Mouse (Mus musculus): ENCODE data around the gene Zdhhc14. TPM values are rescaled to one million over a fixed set of nuclear protein-coding genes. Genes with fewer than 3 reads are reported as not detected.
A peak's percentile ranks its signal among the peaks of the same experiment; 100 is the strongest.

Zdhhc14 gene
- polyA plus RNA-seq, 1 experiment from 2014 or later: 12.8 TPM

DNA sequence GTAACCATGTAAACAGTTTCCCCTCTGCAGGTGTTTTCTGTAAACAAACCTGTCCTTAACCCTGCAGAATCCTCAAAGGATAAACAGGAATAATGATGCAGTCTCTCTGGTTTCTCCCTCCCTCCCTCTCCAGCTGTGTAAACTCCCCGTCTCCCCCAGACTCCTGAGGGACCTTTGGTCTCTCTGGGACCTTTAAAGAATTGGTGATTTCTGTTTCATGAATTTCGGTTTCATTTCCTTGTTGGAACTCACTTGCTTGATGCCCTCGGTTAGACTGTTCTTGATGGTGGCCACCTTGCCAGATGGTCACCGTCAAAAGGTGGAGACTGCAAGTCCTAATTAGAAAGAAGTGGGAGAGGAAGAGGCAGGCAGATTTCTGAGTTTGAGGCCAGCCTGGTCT, 8.9 kb upstream of the Zdhhc14 start:
- WGBS: 76% methylated on average over 4 of the region's 4 CpGs
- Histone ChIP-seq H3K4me1 (ENCODE audit: control insufficient read depth, insufficient read depth, low read length) (no peaks in the 10 kb centered on the region), H3K36me3 (ENCODE audit: control insufficient read depth, insufficient read depth, low read length) (no peaks in the 10 kb centered on the region), H3K4me2 (ENCODE audit: low read depth, low read length) (no peak overlapping the region), H3K27ac (ENCODE audit: low read depth, low read length) (no peak overlapping the region), H3K27me3 (ENCODE audit: control insufficient read depth, insufficient read depth, low read length) (no peaks in the 10 kb centered on the region), H3K9me3 (ENCODE audit: control insufficient read depth, low read length) (no peaks in the 10 kb centered on the region), H3K4me3 (ENCODE audit: low read depth, low read length) (no peak overlapping the region), H3K9ac (replicated peaks; ENCODE audit: low read depth, low read length) (no peak overlapping the region)
- ATAC-seq (ENCODE audit: low read depth): no peak

GRCm38 (mm10) chr17:5484663-5485062, 7.7 kb upstream of the Zdhhc14 start:
- WGBS: 88% methylated on average over 1 of the region's 1 CpGs
- Histone ChIP-seq H3K4me2 (ENCODE audit: low read depth, low read length) (no peak overlapping the region), H3K9ac (replicated peaks; ENCODE audit: low read depth, low read length) (no peak overlapping the region), H3K27ac (ENCODE audit: low read depth, low read length) (no peak overlapping the region), H3K36me3 (ENCODE audit: control insufficient read depth, insufficient read depth, low read length) (no peaks in the 10 kb centered on the region), H3K9me3 (ENCODE audit: control insufficient read depth, low read length) (no peaks in the 10 kb centered on the region), H3K27me3 (ENCODE audit: control insufficient read depth, insufficient read depth, low read length) (no peaks in the 10 kb centered on the region), H3K4me1 (ENCODE audit: control insufficient read depth, insufficient read depth, low read length) (no peaks in the 10 kb centered on the region), H3K4me3 (ENCODE audit: low read depth, low read length) (no peak overlapping the region)
- no peak for ATAC-seq (ENCODE audit: low read depth)

- no peaks in the 10 kb centered on the region for H3K27me3 ChIP-seq (ENCODE audit: control insufficient read depth, insufficient read depth, low read length)
- no peak overlapping the region for H3K27ac ChIP-seq (ENCODE audit: low read depth, low read length)
- H3K9ac ChIP-seq (replicated peaks; ENCODE audit: low read depth, low read length): no peak overlapping the region
- no peak overlapping the region for H3K4me2 ChIP-seq (ENCODE audit: low read depth, low read length)
- 57% methylated on average over 9 of the region's 9 CpGs for WGBS
- no peaks in the 10 kb centered on the region for H3K36me3 ChIP-seq (ENCODE audit: control insufficient read depth, insufficient read depth, low read length)
- H3K4me3 ChIP-seq (ENCODE audit: low read depth, low read length): no peak overlapping the region
- H3K4me1 ChIP-seq (ENCODE audit: control insufficient read depth, insufficient read depth, low read length): 0 out of 2 replicates have a peak, but pooled peaks cover 4% of the 10 kb centered on the region
- no peak for ATAC-seq (ENCODE audit: low read depth)
- H3K9me3 ChIP-seq (ENCODE audit: control insufficient read depth, low read length): no peaks in the 10 kb centered on the region
These were observed 4.2 kb upstream of the Zdhhc14 start for GRCm38 (mm10) chr17:5488156-5488555.

DNA sequence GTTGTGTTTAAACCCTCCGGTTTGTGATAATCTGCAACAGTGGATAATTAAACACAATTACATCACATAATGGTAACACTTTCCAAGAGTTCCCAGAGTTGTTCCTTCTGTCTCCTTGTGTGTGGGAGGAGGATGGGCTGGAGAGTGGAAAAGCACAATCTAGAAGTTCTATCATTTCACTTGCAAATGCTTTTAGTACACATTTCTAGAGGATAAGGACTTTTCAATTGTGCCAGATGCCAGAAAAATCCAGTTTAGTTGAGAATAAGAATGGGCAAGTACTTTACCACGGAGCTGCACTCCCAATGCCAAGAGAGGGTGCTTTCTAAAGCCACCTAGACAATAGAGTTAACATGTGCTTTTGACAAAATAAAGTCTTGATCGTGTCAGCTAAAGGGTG, 2.0 kb upstream of the Zdhhc14 start:
- H3K27ac ChIP-seq (ENCODE audit: low read depth, low read length): peak overlapping the region; percentile 94
- no peak overlapping the region for H3K4me3 ChIP-seq (ENCODE audit: low read depth, low read length)
- 70% methylated on average over 3 of the region's 3 CpGs for WGBS
- H3K4me1 ChIP-seq (ENCODE audit: control insufficient read depth, insufficient read depth, low read length): peaks cover 23% of the 10 kb centered on the region; the same call in 1 of the 2 replicates
- no peak for ATAC-seq (ENCODE audit: low read depth)
- no peak overlapping the region for H3K9ac ChIP-seq (replicated peaks; ENCODE audit: low read depth, low read length)
- H3K4me2 ChIP-seq (ENCODE audit: low read depth, low read length): no peak overlapping the region
- H3K9me3 ChIP-seq (ENCODE audit: control insufficient read depth, low read length): no peaks in the 10 kb centered on the region
- no peaks in the 10 kb centered on the region for H3K36me3 ChIP-seq (ENCODE audit: control insufficient read depth, insufficient read depth, low read length)
- no peaks in the 10 kb centered on the region for H3K27me3 ChIP-seq (ENCODE audit: control insufficient read depth, insufficient read depth, low read length)

DNA sequence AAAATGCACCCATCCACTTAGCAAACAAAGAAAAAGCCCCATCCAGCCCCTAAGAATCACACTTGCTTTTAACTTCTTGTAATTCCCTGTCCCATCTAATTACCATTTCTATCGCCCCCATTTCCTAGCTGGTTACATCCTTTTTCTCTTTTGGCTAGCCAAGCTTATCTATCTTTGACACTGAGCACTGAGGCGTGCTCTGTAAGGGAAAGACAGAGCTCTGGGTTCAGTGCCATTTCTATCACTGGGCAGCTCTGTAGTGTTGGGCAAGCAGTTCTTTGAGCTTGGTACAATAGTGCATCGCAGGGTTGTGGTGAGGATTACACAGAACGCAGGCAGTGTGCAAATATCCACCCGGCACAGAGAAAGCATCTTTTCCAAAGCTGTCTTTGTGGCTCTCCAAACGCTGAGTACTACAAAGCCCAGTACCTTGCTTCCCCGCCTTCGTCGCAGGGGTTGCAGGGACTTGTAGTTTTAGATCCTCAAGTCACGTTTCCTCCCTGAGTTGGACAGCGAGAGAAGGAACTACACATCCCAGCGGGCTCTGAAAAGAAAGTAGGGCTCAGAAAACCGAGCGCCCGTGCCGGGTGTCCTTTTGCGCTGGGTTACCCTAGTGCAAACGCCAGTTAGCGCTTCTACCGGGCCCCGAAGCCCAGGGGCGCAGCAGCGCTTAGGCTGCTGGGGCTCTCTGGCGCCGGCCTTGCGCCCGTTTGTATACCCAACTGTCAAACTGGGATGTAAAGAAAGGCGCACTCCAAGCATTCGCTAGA, 1.1 kb upstream of the Zdhhc14 start:
- Histone ChIP-seq H3K9ac (replicated peaks; ENCODE audit: low read depth, low read length) (peak overlapping the region; percentile 75), H3K27ac (ENCODE audit: low read depth, low read length) (peak overlapping the region; percentile 94), H3K36me3 (ENCODE audit: control insufficient read depth, insufficient read depth, low read length) (no peaks in the 10 kb centered on the region), H3K4me3 (ENCODE audit: low read depth, low read length) (peak overlapping the region; percentile 67), H3K4me2 (ENCODE audit: low read depth, low read length) (peak overlapping the region; percentile 97), H3K9me3 (ENCODE audit: control insufficient read depth, low read length) (no peaks in the 10 kb centered on the region), H3K27me3 (ENCODE audit: control insufficient read depth, insufficient read depth, low read length) (no peaks in the 10 kb centered on the region), H3K4me1 (ENCODE audit: control insufficient read depth, insufficient read depth, low read length) (peaks cover 25% of the 10 kb centered on the region; the same call in 1 of the 2 replicates)
- WGBS: under 1% methylated on average over 29 of the region's 29 CpGs
- peak; percentile 85 for ATAC-seq (ENCODE audit: low read depth)

- peak overlapping the region; percentile 97 for H3K4me2 ChIP-seq (ENCODE audit: low read depth, low read length)
- H3K36me3 ChIP-seq (ENCODE audit: control insufficient read depth, insufficient read depth, low read length): no peaks in the 10 kb centered on the region
- ATAC-seq (ENCODE audit: low read depth): peak; percentile 61
- peak overlapping the region; percentile 94 for H3K27ac ChIP-seq (ENCODE audit: low read depth, low read length)
- WGBS: under 1% methylated on average over 48 of the region's 48 CpGs
- peaks cover 25% of the 10 kb centered on the region; the same call in 1 of the 2 replicates for H3K4me1 ChIP-seq (ENCODE audit: control insufficient read depth, insufficient read depth, low read length)
- H3K9ac ChIP-seq (replicated peaks; ENCODE audit: low read depth, low read length): peak overlapping the region; percentile 75
- H3K27me3 ChIP-seq (ENCODE audit: control insufficient read depth, insufficient read depth, low read length): no peaks in the 10 kb centered on the region
- peak overlapping the region; percentile 67 for H3K4me3 ChIP-seq (ENCODE audit: low read depth, low read length)
- H3K9me3 ChIP-seq (ENCODE audit: control insufficient read depth, low read length): no peaks in the 10 kb centered on the region
These were observed 396 bp downstream of the Zdhhc14 start for GRCm38 (mm10) chr17:5492746-5493160.

- H3K9ac ChIP-seq (replicated peaks; ENCODE audit: low read depth, low read length): peak overlapping the region; percentile 75
- ATAC-seq (ENCODE audit: low read depth): peak; percentile 1; the same call in 1 of the 2 replicates
- H3K9me3 ChIP-seq (ENCODE audit: control insufficient read depth, low read length): no peaks in the 10 kb centered on the region
- peak overlapping the region; percentile 94 for H3K27ac ChIP-seq (ENCODE audit: low read depth, low read length)
- WGBS: 3% methylated on average over 52 of the region's 53 CpGs
- peaks cover 25% of the 10 kb centered on the region; the same call in 1 of the 2 replicates for H3K4me1 ChIP-seq (ENCODE audit: control insufficient read depth, insufficient read depth, low read length)
- H3K4me3 ChIP-seq (ENCODE audit: low read depth, low read length): peak overlapping the region; percentile 67
- H3K27me3 ChIP-seq (ENCODE audit: control insufficient read depth, insufficient read depth, low read length): no peaks in the 10 kb centered on the region
- no peaks in the 10 kb centered on the region for H3K36me3 ChIP-seq (ENCODE audit: control insufficient read depth, insufficient read depth, low read length)
- H3K4me2 ChIP-seq (ENCODE audit: low read depth, low read length): peak overlapping the region; percentile 97
These were observed 909 bp downstream of the Zdhhc14 start for GRCm38 (mm10) chr17:5493161-5493771.

- no peaks in the 10 kb centered on the region for H3K9me3 ChIP-seq (ENCODE audit: control insufficient read depth, low read length)
- H3K4me2 ChIP-seq (ENCODE audit: low read depth, low read length): peak overlapping the region; percentile 97
- H3K27ac ChIP-seq (ENCODE audit: low read depth, low read length): no peak overlapping the region
- H3K9ac ChIP-seq (replicated peaks; ENCODE audit: low read depth, low read length): peak overlapping the region; percentile 75; the same call in 1 of the 2 replicates
- H3K27me3 ChIP-seq (ENCODE audit: control insufficient read depth, insufficient read depth, low read length): no peaks in the 10 kb centered on the region
- ATAC-seq (ENCODE audit: low read depth): no peak
- H3K4me3 ChIP-seq (ENCODE audit: low read depth, low read length): peak overlapping the region; percentile 67
- no peaks in the 10 kb centered on the region for H3K36me3 ChIP-seq (ENCODE audit: control insufficient read depth, insufficient read depth, low read length)
- peaks cover 25% of the 10 kb centered on the region; the same call in 1 of the 2 replicates for H3K4me1 ChIP-seq (ENCODE audit: control insufficient read depth, insufficient read depth, low read length)
- 29% methylated on average over 4 of the region's 4 CpGs for WGBS
These were observed 1.5 kb downstream of the Zdhhc14 start for GRCm38 (mm10) chr17:5493809-5494208.

- Histone ChIP-seq H3K4me1 (ENCODE audit: control insufficient read depth, insufficient read depth, low read length) (peaks cover 25% of the 10 kb centered on the region; the same call in 1 of the 2 replicates), H3K27ac (ENCODE audit: low read depth, low read length) (no peak overlapping the region), H3K36me3 (ENCODE audit: control insufficient read depth, insufficient read depth, low read length) (no peaks in the 10 kb centered on the region), H3K9ac (replicated peaks; ENCODE audit: low read depth, low read length) (no peak overlapping the region), H3K27me3 (ENCODE audit: control insufficient read depth, insufficient read depth, low read length) (no peaks in the 10 kb centered on the region), H3K9me3 (ENCODE audit: control insufficient read depth, low read length) (no peaks in the 10 kb centered on the region), H3K4me2 (ENCODE audit: low read depth, low read length) (peak overlapping the region; percentile 97), H3K4me3 (ENCODE audit: low read depth, low read length) (peak overlapping the region; percentile 18; the same call in 1 of the 2 replicates)
- 85% methylated on average over 7 of the region's 7 CpGs for WGBS
- no peak for ATAC-seq (ENCODE audit: low read depth)
These were observed 2.5 kb downstream of the Zdhhc14 start for GRCm38 (mm10) chr17:5494832-5495231.
